Mouse (Mus musculus) CD4-positive, CD25-positive, alpha-beta regulatory T cell, adult 2 months (primary cell): Measurements from ENCODE around the gene Prph2.

ENCODE experiments used
- DNase-seq: peaks from one replicate; pipeline ENCODE4 v3.0.0-alpha.2; 2012; ENCODE audit warnings: low read depth, low spot score

Gene Prph2

GRCm38 (mm10) chr17:46910186-46910585 is at the start of gene Prph2:
TSS of gene Prph2 (plus strand) at chr17:46910459.
- no peak for DNase-seq

- DNase-seq = no peak
Measured at GRCm38 (mm10) chr17:46864566-46865195, 45.6 kb upstream of the Prph2 start.

- no peak for DNase-seq
Measured at GRCm38 (mm10) chr17:46866836-46867235, 43.4 kb upstream of the Prph2 start.

- peak; percentile 71 for DNase-seq
Measured at GRCm38 (mm10) chr17:46870204-46870798, 40.0 kb upstream of the Prph2 start.

GRCm38 (mm10) chr17:46870913-46871312 is 39.3 kb upstream of the Prph2 start:
- peak; percentile 72 for DNase-seq

DNA sequence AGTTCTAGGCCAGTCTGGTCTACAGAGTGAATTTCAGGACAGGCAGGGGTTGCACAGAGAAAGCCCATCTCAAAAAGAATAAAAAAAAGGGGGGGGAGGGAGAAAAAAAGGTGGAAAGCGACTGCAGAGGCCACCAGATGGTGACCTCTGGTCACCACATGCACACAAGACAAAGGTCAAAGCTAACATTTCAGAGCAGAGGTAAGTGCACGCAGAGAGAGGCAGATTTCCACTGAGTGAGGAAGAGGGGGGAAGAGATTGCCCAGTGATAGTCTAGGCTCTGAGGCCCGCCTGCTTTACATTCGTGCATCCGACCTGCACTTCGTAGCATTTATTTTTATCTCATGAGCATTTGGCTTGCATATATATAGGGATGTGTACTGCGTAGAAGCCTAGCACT is 37.5 kb upstream of the Prph2 start:
- no peak for DNase-seq

- no peak for DNase-seq
Measured at GRCm38 (mm10) chr17:46874133-46874532, 36.1 kb upstream of the Prph2 start.

DNA sequence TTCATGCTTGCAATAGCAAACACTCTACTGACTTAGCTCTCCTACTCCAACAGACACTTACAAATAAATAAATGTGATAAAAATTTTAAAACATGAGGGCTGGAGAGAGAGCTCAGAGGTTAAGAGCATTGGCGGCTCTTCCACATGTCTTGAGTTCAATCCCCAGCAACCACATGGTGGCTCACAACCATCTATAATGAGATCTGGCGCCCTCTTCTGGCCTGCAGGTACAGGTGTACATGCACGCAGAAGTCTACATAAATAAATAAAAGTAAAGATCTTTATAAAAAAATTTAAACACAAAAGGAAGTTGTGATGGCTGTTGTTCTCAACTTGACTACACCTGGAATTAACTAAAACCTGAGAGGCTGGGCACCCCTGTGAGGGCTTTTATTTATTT is 34.6 kb upstream of the Prph2 start:
- peak; percentile 37 for DNase-seq

DNA sequence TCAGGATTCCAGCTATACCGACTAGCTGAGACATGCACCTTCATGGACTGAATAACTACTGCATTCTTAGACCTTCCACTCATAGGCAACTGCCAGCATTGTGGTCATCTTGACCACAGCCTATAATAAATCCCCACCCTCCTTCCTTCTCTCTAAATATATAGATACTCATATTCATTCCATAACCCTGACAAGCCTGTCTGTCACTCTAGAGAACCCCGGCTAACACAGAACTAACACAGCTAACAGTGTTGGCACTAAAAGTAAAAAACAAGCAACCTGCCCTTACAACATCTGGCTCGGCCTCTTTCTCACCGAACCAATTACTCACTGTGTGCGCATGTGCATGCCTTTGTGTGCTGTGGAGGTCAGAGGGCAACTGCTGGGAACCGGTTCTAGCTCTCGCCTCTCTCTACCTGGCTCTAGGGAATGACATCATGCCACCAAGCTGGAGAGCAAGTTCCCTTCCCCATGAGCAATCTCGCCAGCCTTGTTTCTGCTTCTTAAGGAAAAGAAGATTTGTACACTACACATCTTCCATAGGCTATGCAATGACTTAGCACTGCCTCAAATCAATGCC is 33.8 kb upstream of the Prph2 start:
- DNase-seq = no peak

DNA sequence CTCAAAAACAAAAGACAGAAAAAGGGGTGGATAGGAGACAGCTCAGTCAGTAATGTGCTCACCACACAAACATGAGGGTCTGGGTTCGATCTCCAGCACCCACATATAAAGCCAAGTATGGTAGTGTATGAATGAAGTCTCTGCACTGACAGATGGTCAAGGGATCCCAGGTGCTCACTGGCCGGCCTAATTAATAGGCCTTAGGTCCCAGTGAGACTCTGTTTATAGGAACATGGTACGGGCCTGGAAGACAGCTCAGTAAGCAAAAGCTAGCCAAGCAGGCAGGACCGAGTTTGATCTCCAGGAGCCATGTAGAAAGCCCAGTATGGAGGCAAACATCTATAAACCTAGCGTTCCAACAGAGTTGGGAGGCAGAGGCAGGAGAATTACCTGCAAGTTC is 33.2 kb upstream of the Prph2 start:
- DNase-seq = no peak

GRCm38 (mm10) chr17:46879841-46880311 is 30.4 kb upstream of the Prph2 start:
- peak; percentile 68 for DNase-seq

DNA sequence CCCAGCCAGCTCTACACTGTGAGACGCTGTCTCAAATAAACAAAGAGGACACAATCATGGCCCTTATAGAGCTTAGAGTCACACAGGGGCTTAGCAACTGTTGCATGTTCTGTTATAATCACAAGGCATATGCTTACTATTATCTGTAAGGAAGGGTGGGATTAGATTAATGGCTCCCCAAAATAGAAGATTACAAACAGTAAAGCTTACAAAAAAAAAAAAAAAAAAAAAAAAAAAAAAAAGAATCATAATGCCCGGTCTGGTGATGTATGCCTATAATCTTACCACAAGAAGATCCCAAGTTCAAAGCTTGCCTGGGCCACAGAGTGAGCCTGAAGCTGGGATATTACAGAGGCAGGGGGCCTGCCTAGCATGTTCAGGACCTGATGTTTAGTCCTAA is 29.9 kb upstream of the Prph2 start:
- no peak for DNase-seq

DNA sequence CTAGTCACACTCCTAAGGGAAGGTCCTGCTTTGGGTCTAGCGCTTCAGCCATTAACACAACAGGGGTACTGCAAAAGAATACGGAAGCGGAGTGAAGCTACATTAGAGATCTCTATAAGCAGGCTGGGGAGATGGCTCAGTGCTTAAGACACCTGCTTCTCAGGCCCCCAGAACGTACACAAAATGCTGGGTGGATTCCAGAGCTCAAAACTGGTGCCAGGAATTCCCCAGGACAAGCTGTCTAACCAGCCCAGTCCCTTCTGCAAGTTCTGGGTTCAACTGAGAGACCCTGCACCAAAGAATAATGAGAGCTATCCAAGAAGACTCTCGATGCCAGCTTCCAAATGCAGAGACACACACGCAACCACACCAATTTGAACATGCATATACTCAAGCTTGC is 28.5 kb upstream of the Prph2 start:
- DNase-seq = no peak

GRCm38 (mm10) chr17:46883107-46883506 is 27.2 kb upstream of the Prph2 start:
- DNase-seq = no peak

GRCm38 (mm10) chr17:46884766-46885165 is 25.5 kb upstream of the Prph2 start:
- no peak for DNase-seq

- DNase-seq = no peak
Measured at GRCm38 (mm10) chr17:46885218-46885909, 24.9 kb upstream of the Prph2 start.

- no peak for DNase-seq
Measured at GRCm38 (mm10) chr17:46885910-46886643, 24.2 kb upstream of the Prph2 start.

GRCm38 (mm10) chr17:46888511-46889212 is 21.6 kb upstream of the Prph2 start:
- peak; percentile 81 for DNase-seq

- peak; percentile 72 for DNase-seq
Measured at GRCm38 (mm10) chr17:46889450-46890084, 20.7 kb upstream of the Prph2 start.

DNA sequence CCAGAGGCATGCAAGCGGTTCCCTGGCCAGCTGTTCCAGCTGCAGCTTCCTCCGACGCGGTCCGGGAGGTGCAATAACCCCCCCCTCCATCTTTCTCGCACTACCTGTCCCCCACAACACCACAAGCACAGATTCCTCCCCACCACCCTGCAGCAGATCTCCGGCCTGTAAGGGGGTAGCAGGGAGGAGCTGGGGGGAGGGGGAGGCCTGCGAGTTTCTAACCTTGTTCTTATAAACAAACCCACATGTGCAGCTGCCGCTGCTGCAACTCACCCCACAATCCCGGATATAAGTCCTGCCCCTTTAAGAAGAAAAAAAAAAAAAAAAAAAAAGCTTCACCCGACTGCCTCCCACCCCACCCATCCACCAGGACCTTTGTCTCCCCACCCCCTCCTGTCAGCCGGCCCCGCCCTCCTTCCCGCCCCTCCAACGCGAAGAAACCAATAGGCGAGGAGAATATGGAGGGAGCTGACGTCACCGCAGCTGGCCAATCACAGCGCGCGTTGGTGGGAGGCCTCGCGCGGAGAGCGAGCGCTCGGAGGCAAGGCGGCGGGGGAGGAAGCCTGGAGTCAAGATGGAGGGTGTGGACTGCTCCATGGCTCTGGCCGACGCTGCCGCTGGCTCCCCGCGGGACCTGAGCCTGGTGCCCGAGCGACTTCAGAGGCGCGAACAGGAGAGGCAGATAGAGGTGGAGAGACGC is 20.0 kb upstream of the Prph2 start, which contains the start of gene Tbcc:
TSS of gene Tbcc (plus strand) at position 569 of the 700 bp plus-strand sequence.
- peak; percentile 99 for DNase-seq
